In the genomic region with DNA sequence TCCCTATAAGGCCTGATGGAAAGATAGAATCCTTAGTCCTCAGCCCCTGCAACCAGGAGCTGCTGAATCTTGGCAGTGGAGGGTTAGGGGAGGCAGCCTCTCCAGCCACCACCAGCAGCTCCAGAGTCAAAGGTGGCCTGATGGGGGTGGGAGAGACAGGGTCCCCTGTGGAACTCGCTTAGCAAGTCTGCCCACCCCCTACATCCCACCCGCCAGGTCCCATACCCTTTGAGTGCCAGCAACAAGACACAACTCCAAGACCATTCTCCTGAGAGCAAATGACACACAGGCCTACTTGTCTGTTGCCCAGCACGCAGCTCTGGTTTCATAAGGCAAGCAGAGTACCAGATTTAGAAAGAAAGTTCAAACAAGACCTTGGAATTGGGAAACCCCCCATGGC, we compare ENCODE assay signal across 34 mouse cellular contexts.
"Had no signal": no experiment of that assay in that cellular context is flagged by ENCODE, and none has a peak within 500 bp of the region (broad histone marks: within the 10 kb centered on the region; RNA-seq: fewer than 3 reads in every experiment).

No protein-coding gene starts in this region.

- DNase-seq: heart, postnatal 10 days; heart, postnatal 14 days; heart, postnatal 4 days; kidney, adult 11 months; kidney, adult 18-20 months; kidney, adult 2 months; kidney, adult 8-10 months; kidney, adult 9 months; kidney, postnatal 10 days; kidney, postnatal 14 days; kidney, postnatal 25 days; kidney, postnatal 36 days; kidney, postnatal 4 days; layer of hippocampus, adult 9-11 months; layer of hippocampus, postnatal 36 days had no signal

- H3K9me3 ChIP-seq: heart, embryonic 10.5 days; heart, embryonic 12.5 days; heart, embryonic 13.5 days; heart, embryonic 15.5 days; hindbrain, embryonic 10.5 days; hindbrain, embryonic 12.5 days; hindbrain, embryonic 13.5 days; hindbrain, embryonic 15.5 days; intestine, embryonic 15.5 days; kidney, embryonic 15.5 days had no signal

- H3K4me3 ChIP-seq: heart, embryonic 10.5 days; heart, embryonic 12.5 days; heart, embryonic 13.5 days; heart, embryonic 15.5 days; hindbrain, embryonic 10.5 days; hindbrain, embryonic 12.5 days; hindbrain, embryonic 13.5 days; hindbrain, embryonic 15.5 days; intestine, embryonic 15.5 days; kidney, embryonic 15.5 days; layer of hippocampus, adult 2 months had no signal

- ATAC-seq: hindbrain, embryonic 16.5 days; hindbrain, postnatal 0 days; inflammation-experienced regulatory T-cells, adult 6 months; intestine, embryonic 15.5 days; intestine, embryonic 16.5 days; intestine, postnatal 0 days had no signal

- H3K4me2 ChIP-seq: heart, embryonic 11.5 days; heart, embryonic 12.5 days; heart, embryonic 13.5 days; heart, embryonic 15.5 days; hindbrain, embryonic 12.5 days; hindbrain, embryonic 13.5 days; hindbrain, embryonic 14.5 days; hindbrain, embryonic 15.5 days; intestine, embryonic 15.5 days; kidney, embryonic 15.5 days had no signal

- H3K36me3 ChIP-seq: heart, embryonic 10.5 days; heart, embryonic 12.5 days; heart, embryonic 13.5 days; heart, embryonic 15.5 days; hindbrain, embryonic 10.5 days; hindbrain, embryonic 12.5 days; hindbrain, embryonic 13.5 days; hindbrain, embryonic 15.5 days; intestine, embryonic 15.5 days; kidney, embryonic 15.5 days had no signal

- H3K9ac ChIP-seq: heart, embryonic 12.5 days; heart, embryonic 13.5 days; heart, embryonic 15.5 days; hindbrain, embryonic 12.5 days; hindbrain, embryonic 13.5 days; hindbrain, embryonic 14.5 days; hindbrain, embryonic 15.5 days; intestine, embryonic 15.5 days; kidney, embryonic 15.5 days had no signal

- H3K27ac ChIP-seq: heart, embryonic 10.5 days; heart, embryonic 13.5 days; heart, embryonic 15.5 days; hindbrain, embryonic 10.5 days; hindbrain, embryonic 12.5 days; hindbrain, embryonic 13.5 days; hindbrain, embryonic 14.5 days; hindbrain, embryonic 15.5 days; hindbrain, postnatal 0 days; intestine, embryonic 15.5 days; kidney, embryonic 15.5 days; kidney, postnatal 0 days; layer of hippocampus, adult 2 months had no signal
